Mouse (Mus musculus) megakaryocyte-erythroid progenitor cell, adult 5-6 weeks (primary cell): ENCODE results near the gene Etaa1. TPM values are rescaled to one million over a fixed set of nuclear protein-coding genes. Genes with fewer than 3 reads are reported as not detected.
"Not testable (repeated sequence)": the region's sequence is repeated elsewhere in the genome, so short reads cannot be mapped to it uniquely, and the experiment has no call there.

Experiments used
- ATAC-seq: replicated peaks from 2 replicates; pipeline ENCODE4 v1.8.0; 2016; ENCODE audit warnings: mild to moderate bottlenecking, inconsistent platforms; ENCODE audit not compliant: severe bottlenecking, poor library complexity, low FRiP score, low TSS enrichment
- total RNA-seq, 2 experiments: library from RNA; stranded (forward) in 1 of 2; stranded (reverse) in 1 of 2; fragments of 200-1000, 215-1000 nt in 1 of 2; fragments of >200 nt in 1 of 2; fragmentation: Nextera tagmentation in 1 of 2; gene quantifications; 2 replicates each; pipeline ENCODE4 v1.2.3; 2014 to 2017

Gene Etaa1
- 10.1 and 17.3 TPM in 2 replicates for total RNA-seq (2014; fragmentation: Nextera tagmentation)
- total RNA-seq (2017): 25.0 and 27.4 TPM in 2 replicates

- ATAC-seq: peak; percentile 98
Measured at GRCm38 (mm10) chr11:17953231-17954134, at the start of gene Etaa1. TSS of gene Etaa1 (minus strand) at chr11:17953875.

- no peak for ATAC-seq
Measured at GRCm38 (mm10) chr11:17994151-17994550, 40.5 kb upstream of the Etaa1 start.

GRCm38 (mm10) chr11:17992311-17992710 is 38.6 kb upstream of the Etaa1 start:
- ATAC-seq: no peak

- ATAC-seq: no peak
Measured at GRCm38 (mm10) chr11:17983331-17983730, 29.7 kb upstream of the Etaa1 start.

- no peak for ATAC-seq
Measured at GRCm38 (mm10) chr11:17981246-17981645, 27.6 kb upstream of the Etaa1 start.

- ATAC-seq: no peak
Measured at GRCm38 (mm10) chr11:17975581-17975980, 21.9 kb upstream of the Etaa1 start.

- no peak for ATAC-seq
Measured at GRCm38 (mm10) chr11:17952791-17953190, 884 bp downstream of the Etaa1 start.

GRCm38 (mm10) chr11:17951336-17951735 is 2.3 kb downstream of the Etaa1 start:
- no peak for ATAC-seq

- ATAC-seq: no peak
Measured at GRCm38 (mm10) chr11:17939168-17939567, 14.5 kb downstream of the Etaa1 start.

- ATAC-seq: no peak
Measured at GRCm38 (mm10) chr11:17937931-17938330, 15.7 kb downstream of the Etaa1 start.

GRCm38 (mm10) chr11:17917905-17918304 is 35.8 kb downstream of the Etaa1 start:
- ATAC-seq: no peak

- ATAC-seq: no peak
Measured at GRCm38 (mm10) chr11:17917101-17917500, 36.6 kb downstream of the Etaa1 start.

- ATAC-seq: no peak
Measured at GRCm38 (mm10) chr11:17916486-17916885, 37.2 kb downstream of the Etaa1 start.

GRCm38 (mm10) chr11:17900996-17901395 is 52.7 kb downstream of the Etaa1 start:
- ATAC-seq: not testable (repeated sequence)
